Comparison of ENCODE assay signal across 13 mouse cellular contexts in genomic region chr6:30167192-30167591, GRCm38 (mm10).
DNase-seq lines count a peak whose midpoint lies in the region; ATAC-seq lines count a peak whose summit lies in the region.
"Had no signal": no experiment of that assay in that cellular context is flagged by ENCODE, and none has a peak within 500 bp of the region (broad histone marks: within the 10 kb centered on the region; RNA-seq: fewer than 3 reads in every experiment).

No protein-coding gene starts in this region.

- WGBS in kidney, embryonic 15.5 days = 26% methylated on average over 11 of the region's 11 CpGs
- 27% methylated on average over 11 of the region's 11 CpGs for WGBS in limb, embryonic 10.5 days
- 32% methylated on average over 11 of the region's 11 CpGs for WGBS in stomach, embryonic 16.5 days

- H3K27me3 ChIP-seq in kidney, embryonic 15.5 days = peaks cover 35% of the 10 kb centered on the region
- H3K27me3 ChIP-seq in limb, embryonic 10.5 days (ENCODE audit: low read depth, poor library complexity, severe bottlenecking) = peaks cover 65% of the 10 kb centered on the region
- H3K27me3 ChIP-seq in stomach, embryonic 16.5 days (ENCODE audit: control insufficient read depth, insufficient read depth, low read length) = peaks cover 14% of the 10 kb centered on the region

- peaks cover 60% of the 10 kb centered on the region for H3K4me1 ChIP-seq in kidney, embryonic 15.5 days
- H3K4me1 ChIP-seq in limb, embryonic 10.5 days = peaks cover 60% of the 10 kb centered on the region
- H3K4me1 ChIP-seq in stomach, embryonic 16.5 days (ENCODE audit: control insufficient read depth, insufficient read depth, low read length) = peaks cover 9% of the 10 kb centered on the region

- no peak overlapping the region for H3K27ac ChIP-seq in kidney, embryonic 15.5 days
- H3K27ac ChIP-seq in limb, embryonic 10.5 days = peak overlapping the region; percentile 71
- H3K27ac ChIP-seq in stomach, embryonic 16.5 days (ENCODE audit: low read length) = no peak overlapping the region
- H3K27ac ChIP-seq: heart, embryonic 15.5 days; layer of hippocampus, adult 2 months had no signal

- no peak overlapping the region for H3K4me3 ChIP-seq in kidney, embryonic 15.5 days (replicated peaks)
- no peak overlapping the region for H3K4me3 ChIP-seq in limb, embryonic 10.5 days
- no peak overlapping the region for H3K4me3 ChIP-seq in stomach, embryonic 16.5 days (replicated peaks; ENCODE audit: low read length)
- H3K4me3 ChIP-seq: heart, embryonic 15.5 days; layer of hippocampus, adult 2 months had no signal

- H3K4me2 ChIP-seq in kidney, embryonic 15.5 days = no peak overlapping the region
- no peak overlapping the region for H3K4me2 ChIP-seq in stomach, embryonic 16.5 days (ENCODE audit: low read depth, low read length)
- H3K4me2 ChIP-seq: heart, embryonic 15.5 days; lung, embryonic 14.5 days had no signal

- DNase-seq in kidney, postnatal 10 days = peak; percentile 30
- DNase-seq in embryo, embryonic 10 days (ENCODE audit: low spot score) = peak; percentile 72
- peak; percentile 64 for DNase-seq in limb, embryonic 10.5 days (ENCODE audit: low spot score)
- no peak for DNase-seq in spleen, postnatal 14 days (ENCODE audit: low spot score in 2 of 2)
- DNase-seq in gastrocnemius, postnatal 4 days (ENCODE audit: low spot score in 2 of 2) = no peak
- DNase-seq: adrenal gland, adult 2 months; cerebellum, adult 11 months; lung, embryonic 14.5 days; thymus, postnatal 25 days had no signal

- no peak overlapping the region for H3K9ac ChIP-seq in kidney, embryonic 15.5 days
- H3K9ac ChIP-seq in stomach, embryonic 16.5 days (ENCODE audit: low read length) = peak overlapping the region; percentile 29; the same call in 1 of the 2 replicates
- H3K9ac ChIP-seq: heart, embryonic 15.5 days; lung, embryonic 14.5 days had no signal

- no peaks in the 10 kb centered on the region for H3K9me3 ChIP-seq in kidney, embryonic 15.5 days (replicated peaks)
- H3K9me3 ChIP-seq in limb, embryonic 10.5 days (replicated peaks) = no peaks in the 10 kb centered on the region
- no peaks in the 10 kb centered on the region for H3K9me3 ChIP-seq in stomach, embryonic 16.5 days (replicated peaks; ENCODE audit: control insufficient read depth, low read length)
- H3K9me3 ChIP-seq: heart, embryonic 15.5 days had no signal

- ATAC-seq in kidney, embryonic 15.5 days (replicated peaks; ENCODE audit: low FRiP score) = no peak
- ATAC-seq in stomach, embryonic 16.5 days (ENCODE audit: insufficient read depth, low FRiP score) = no peak

- H3K36me3 ChIP-seq in kidney, embryonic 15.5 days = no peaks in the 10 kb centered on the region
- H3K36me3 ChIP-seq in limb, embryonic 10.5 days = no peaks in the 10 kb centered on the region
- no peaks in the 10 kb centered on the region for H3K36me3 ChIP-seq in stomach, embryonic 16.5 days (ENCODE audit: control insufficient read depth, insufficient read depth, low read length)
- H3K36me3 ChIP-seq: heart, embryonic 15.5 days had no signal

Comparison
In these comparisons a context has a peak if more than half of its experiments do, and no peak if none do; other contexts are left out.
1. DNase-seq: peak in kidney, postnatal 10 days (single experiment), embryo, embryonic 10 days (single experiment) and limb, embryonic 10.5 days (single experiment); none in spleen, postnatal 14 days (0 of 2) and gastrocnemius, postnatal 4 days (0 of 2).